Mouse (Mus musculus) testis, postnatal 14 days (tissue): ENCODE data around the gene Casc3.
A peak's percentile ranks its signal among the peaks of the same experiment; 100 is the strongest.
"Not testable (repeated sequence)": the region's sequence is repeated elsewhere in the genome, so short reads cannot be mapped to it uniquely, and the experiment has no call there.

Experiments
- DNase-seq: peaks from one replicate; pipeline ENCODE4 v3.0.0; 2021; ENCODE audit warnings: low spot score

Gene Casc3

GRCm38 (mm10) chr11:98789824-98790223 lies 14.9 kb upstream of the Casc3 start:
- no peak for DNase-seq

GRCm38 (mm10) chr11:98790631-98791205 lies 14.0 kb upstream of the Casc3 start:
- DNase-seq: no peak

GRCm38 (mm10) chr11:98791448-98791847 lies 13.3 kb upstream of the Casc3 start:
- no peak for DNase-seq

GRCm38 (mm10) chr11:98792081-98792480 lies 12.6 kb upstream of the Casc3 start:
- DNase-seq: no peak

GRCm38 (mm10) chr11:98794469-98795014 lies 10.2 kb upstream of the Casc3 start:
- peak; percentile 84 for DNase-seq

GRCm38 (mm10) chr11:98795015-98795713 lies 9.5 kb upstream of the Casc3 start, which contains the start of gene Msl1:
TSS of gene Msl1 (plus strand) at chr11:98795516.
- DNase-seq: peak; percentile 89

- peak; percentile 71 for DNase-seq
Observed at GRCm38 (mm10) chr11:98795714-98796514, 8.8 kb upstream of the Casc3 start.

GRCm38 (mm10) chr11:98796515-98797216 lies 8.0 kb upstream of the Casc3 start:
- DNase-seq: no peak

GRCm38 (mm10) chr11:98797306-98797705 lies 7.4 kb upstream of the Casc3 start:
- DNase-seq: no peak

GRCm38 (mm10) chr11:98797909-98798308 lies 6.8 kb upstream of the Casc3 start:
- no peak for DNase-seq

- DNase-seq: no peak
Observed at GRCm38 (mm10) chr11:98808417-98808816, 3.7 kb downstream of the Casc3 start.

GRCm38 (mm10) chr11:98809457-98810290 lies 5.0 kb downstream of the Casc3 start:
- peak; percentile 99 for DNase-seq

- no peak for DNase-seq
Observed at GRCm38 (mm10) chr11:98810686-98811085, 6.0 kb downstream of the Casc3 start.

GRCm38 (mm10) chr11:98816706-98817239 lies 12.1 kb downstream of the Casc3 start:
- no peak for DNase-seq

- no peak for DNase-seq
Observed at GRCm38 (mm10) chr11:98820968-98821367, 16.3 kb downstream of the Casc3 start.

- not testable (repeated sequence) for DNase-seq
Observed at GRCm38 (mm10) chr11:98826071-98826470, 21.4 kb downstream of the Casc3 start.

- DNase-seq: no peak
Observed at GRCm38 (mm10) chr11:98827877-98828276, 23.2 kb downstream of the Casc3 start.

GRCm38 (mm10) chr11:98829091-98829775 lies 24.5 kb downstream of the Casc3 start:
- no peak for DNase-seq

GRCm38 (mm10) chr11:98829875-98830274 lies 25.2 kb downstream of the Casc3 start:
- no peak for DNase-seq

GRCm38 (mm10) chr11:98835296-98835695 lies 30.6 kb downstream of the Casc3 start:
- DNase-seq: no peak
